Mouse (Mus musculus): ENCODE results near the gene Csrnp1. TPM values are rescaled to one million over a fixed set of nuclear protein-coding genes. Genes with fewer than 3 reads are reported as not detected.
"Not testable (repeated sequence)": the region's sequence is repeated elsewhere in the genome, so short reads cannot be mapped to it uniquely, and the experiment has no call there.

Csrnp1 gene
- polyA plus RNA-seq, 1 experiment from 2014 or later: 9.6 TPM

DNA sequence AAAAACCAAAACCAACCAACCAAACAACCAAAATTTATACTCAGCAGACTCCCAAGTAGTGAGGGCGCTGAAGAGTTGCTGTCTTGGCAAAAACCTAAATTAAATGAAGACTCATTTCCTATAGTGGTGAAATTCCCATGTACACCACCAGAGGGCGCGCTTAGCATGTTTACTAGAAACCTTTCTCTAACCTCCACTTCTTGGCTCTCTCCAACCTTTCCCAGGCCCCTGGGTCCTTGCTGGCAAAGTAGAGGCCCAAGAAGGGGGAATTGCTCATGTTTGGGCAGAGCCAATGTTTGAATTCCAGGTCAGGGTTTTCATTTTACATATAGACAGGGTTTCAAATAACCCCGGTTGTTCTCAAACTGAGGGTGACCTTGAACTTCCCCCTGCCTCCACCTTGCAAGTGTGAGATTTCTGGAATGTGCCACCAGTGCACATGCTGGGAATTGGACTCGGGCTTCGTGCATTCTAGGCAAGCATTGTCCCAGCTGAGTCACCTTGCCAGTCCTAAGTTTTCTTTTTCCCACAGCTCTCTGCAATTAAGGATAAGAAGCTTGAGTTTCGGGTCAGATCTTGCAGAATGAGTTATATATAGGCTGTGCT lies 35.9 kb upstream of the Csrnp1 start:
- no peak overlapping the region for H3K27ac ChIP-seq (ENCODE audit: low read length)
- 25% methylated on average over 7 of the region's 7 CpGs for WGBS
- no peaks in the 10 kb centered on the region for H3K36me3 ChIP-seq (ENCODE audit: control insufficient read depth, insufficient read depth, low read length)
- H3K27me3 ChIP-seq (ENCODE audit: control insufficient read depth, insufficient read depth, low read depth, low read length): no peaks in the 10 kb centered on the region
- H3K4me3 ChIP-seq (ENCODE audit: low read length): no peak overlapping the region
- H3K4me1 ChIP-seq (replicated peaks; ENCODE audit: control insufficient read depth, insufficient read depth, low read length): peaks cover 4% of the 10 kb centered on the region; the same call in 1 of the 2 replicates
- H3K9me3 ChIP-seq (ENCODE audit: control insufficient read depth, low read length): no peaks in the 10 kb centered on the region
- no peak for ATAC-seq (ENCODE audit: low read depth)
- H3K4me2 ChIP-seq (ENCODE audit: low read depth, low read length): no peak overlapping the region
- no peak overlapping the region for H3K9ac ChIP-seq (ENCODE audit: low read length)

DNA sequence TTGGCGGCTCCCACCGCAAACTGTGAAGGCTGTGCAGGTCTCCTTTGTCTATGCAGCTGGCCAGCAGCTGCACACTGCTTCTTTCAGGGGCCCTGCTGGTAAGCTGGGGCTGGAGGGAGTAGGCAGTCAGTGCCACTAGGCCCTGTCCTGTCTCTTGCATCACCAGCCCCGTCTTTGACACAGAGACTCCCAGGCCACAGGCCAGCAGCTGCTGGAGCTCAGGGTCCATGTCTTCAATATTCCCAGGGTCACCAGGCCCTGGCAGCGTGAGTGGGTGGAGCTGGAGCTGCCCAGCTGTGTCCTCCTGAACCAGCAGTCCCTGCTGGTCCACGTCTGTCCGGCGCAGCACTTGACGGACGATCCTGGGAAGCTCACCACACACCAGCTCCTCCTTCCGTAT lies 32.5 kb upstream of the Csrnp1 start:
- WGBS: 53% methylated on average over 10 of the region's 10 CpGs
- H3K4me3 ChIP-seq (ENCODE audit: low read length): no peak overlapping the region
- no peak overlapping the region for H3K9ac ChIP-seq (ENCODE audit: low read length)
- ATAC-seq (ENCODE audit: low read depth): no peak
- H3K27me3 ChIP-seq (ENCODE audit: control insufficient read depth, insufficient read depth, low read depth, low read length): no peaks in the 10 kb centered on the region
- no peaks in the 10 kb centered on the region for H3K9me3 ChIP-seq (ENCODE audit: control insufficient read depth, low read length)
- H3K36me3 ChIP-seq (ENCODE audit: control insufficient read depth, insufficient read depth, low read length): no peaks in the 10 kb centered on the region
- no peak overlapping the region for H3K4me2 ChIP-seq (ENCODE audit: low read depth, low read length)
- H3K27ac ChIP-seq (ENCODE audit: low read length): no peak overlapping the region
- peaks cover 4% of the 10 kb centered on the region; the same call in 1 of the 2 replicates for H3K4me1 ChIP-seq (replicated peaks; ENCODE audit: control insufficient read depth, insufficient read depth, low read length)

DNA sequence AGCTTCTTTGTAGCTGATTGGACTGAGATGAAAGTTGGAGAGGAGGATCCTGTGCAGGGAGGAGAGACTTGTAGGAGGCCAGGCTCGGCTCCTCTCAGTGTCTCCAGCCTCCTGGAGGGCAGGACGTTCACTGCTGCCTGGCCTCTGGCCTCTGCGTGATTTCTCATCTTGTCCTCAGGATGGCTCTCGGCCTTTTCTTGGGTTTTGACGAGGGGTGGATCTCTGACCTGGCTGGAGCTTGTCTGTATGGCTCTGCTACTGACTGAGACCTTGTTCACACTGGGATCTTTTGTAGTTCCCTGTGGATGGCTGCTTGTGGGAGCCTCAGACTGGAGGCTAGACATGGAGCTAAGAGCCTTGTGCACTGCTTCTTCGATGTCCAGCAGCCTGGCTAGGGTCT lies 30.4 kb upstream of the Csrnp1 start:
- H3K4me1 ChIP-seq (replicated peaks; ENCODE audit: control insufficient read depth, insufficient read depth, low read length): peaks cover 10% of the 10 kb centered on the region
- no peaks in the 10 kb centered on the region for H3K9me3 ChIP-seq (ENCODE audit: control insufficient read depth, low read length)
- 48% methylated on average over 6 of the region's 6 CpGs for WGBS
- no peaks in the 10 kb centered on the region for H3K36me3 ChIP-seq (ENCODE audit: control insufficient read depth, insufficient read depth, low read length)
- no peaks in the 10 kb centered on the region for H3K27me3 ChIP-seq (ENCODE audit: control insufficient read depth, insufficient read depth, low read depth, low read length)
- no peak overlapping the region for H3K4me3 ChIP-seq (ENCODE audit: low read length)
- H3K27ac ChIP-seq (ENCODE audit: low read length): no peak overlapping the region
- no peak overlapping the region for H3K9ac ChIP-seq (ENCODE audit: low read length)
- H3K4me2 ChIP-seq (ENCODE audit: low read depth, low read length): no peak overlapping the region
- no peak for ATAC-seq (ENCODE audit: low read depth)

DNA sequence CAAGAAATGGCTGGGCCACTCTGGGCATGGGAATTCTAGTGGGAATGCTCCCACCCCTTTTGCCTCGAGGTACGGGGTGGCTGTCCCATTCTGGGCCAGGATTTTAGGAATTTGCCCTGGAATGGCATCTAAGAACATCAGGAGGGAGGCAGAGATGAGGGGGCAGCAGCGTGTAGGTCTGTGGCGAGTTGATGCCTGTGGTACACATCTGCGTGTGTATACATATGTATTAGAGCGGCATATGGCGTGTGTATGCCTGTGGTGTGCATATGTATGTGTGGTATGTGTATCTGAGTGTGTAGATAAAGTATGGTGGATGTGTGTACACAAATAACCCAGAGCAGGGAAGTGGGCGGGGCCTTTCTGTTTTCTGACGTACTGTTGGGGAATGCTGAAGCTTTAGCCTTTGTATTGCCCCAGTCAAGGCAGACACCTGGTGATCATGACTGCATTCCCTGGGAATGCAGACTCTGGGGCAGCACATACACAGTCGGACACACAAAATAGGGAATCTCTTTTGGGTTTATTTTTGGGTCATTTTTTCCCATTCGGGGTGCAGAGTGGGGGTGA lies 28.9 kb upstream of the Csrnp1 start:
- no peaks in the 10 kb centered on the region for H3K36me3 ChIP-seq (ENCODE audit: control insufficient read depth, insufficient read depth, low read length)
- WGBS: 68% methylated on average over 11 of the region's 11 CpGs
- no peak overlapping the region for H3K4me3 ChIP-seq (ENCODE audit: low read length)
- no peak overlapping the region for H3K4me2 ChIP-seq (ENCODE audit: low read depth, low read length)
- H3K9me3 ChIP-seq (ENCODE audit: control insufficient read depth, low read length): no peaks in the 10 kb centered on the region
- no peak for ATAC-seq (ENCODE audit: low read depth)
- H3K9ac ChIP-seq (ENCODE audit: low read length): no peak overlapping the region
- H3K27ac ChIP-seq (ENCODE audit: low read length): no peak overlapping the region
- peaks cover 10% of the 10 kb centered on the region for H3K4me1 ChIP-seq (replicated peaks; ENCODE audit: control insufficient read depth, insufficient read depth, low read length)
- H3K27me3 ChIP-seq (ENCODE audit: control insufficient read depth, insufficient read depth, low read depth, low read length): no peaks in the 10 kb centered on the region

DNA sequence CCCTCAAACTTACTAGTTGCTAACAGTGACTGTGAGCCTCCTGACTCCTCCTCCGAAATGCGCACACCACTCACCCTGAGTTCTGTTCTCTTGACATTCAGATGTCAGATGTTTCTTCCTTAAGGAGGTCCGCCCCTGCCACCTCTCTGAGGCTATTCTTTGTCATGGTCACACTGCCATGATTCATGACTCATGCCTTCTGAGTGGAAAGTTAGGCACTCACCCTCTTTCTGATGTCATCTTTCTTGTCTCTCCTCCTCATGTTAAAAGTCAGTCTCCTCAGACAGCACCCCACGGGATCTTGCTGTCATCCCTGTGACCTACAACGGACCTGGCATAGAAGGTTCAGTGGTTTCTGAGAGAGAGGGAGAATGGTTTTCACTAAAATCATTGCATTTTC lies 28.3 kb upstream of the Csrnp1 start:
- no peak for ATAC-seq (ENCODE audit: low read depth)
- H3K4me1 ChIP-seq (replicated peaks; ENCODE audit: control insufficient read depth, insufficient read depth, low read length): peaks cover 10% of the 10 kb centered on the region

DNA sequence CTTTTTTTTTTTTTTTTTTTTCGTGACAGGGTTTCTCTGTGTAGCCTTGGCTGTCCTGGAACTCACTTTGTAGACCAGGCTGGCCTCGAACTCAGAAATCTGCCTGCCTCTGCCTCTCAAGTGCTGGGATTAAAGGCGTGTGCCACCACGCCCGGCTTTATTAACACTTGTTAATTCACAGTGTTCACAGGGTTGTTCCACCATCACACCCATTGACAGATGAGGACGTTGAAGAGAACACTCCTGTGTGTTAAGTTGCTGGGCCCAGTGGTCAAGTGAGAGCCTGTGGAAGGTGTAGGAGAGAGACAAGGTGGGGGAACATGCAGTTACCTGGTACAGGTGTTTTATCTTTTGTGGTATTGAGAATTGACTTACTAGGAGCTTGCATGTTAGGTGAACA lies 27.7 kb upstream of the Csrnp1 start:
- not testable (repeated sequence) for H3K4me3 ChIP-seq (ENCODE audit: low read length); H3K27ac ChIP-seq (ENCODE audit: low read length); H3K9me3 ChIP-seq (ENCODE audit: control insufficient read depth, low read length); ATAC-seq (ENCODE audit: low read depth); H3K4me1 ChIP-seq (replicated peaks; ENCODE audit: control insufficient read depth, insufficient read depth, low read length); H3K36me3 ChIP-seq (ENCODE audit: control insufficient read depth, insufficient read depth, low read length); H3K4me2 ChIP-seq (ENCODE audit: low read depth, low read length); H3K9ac ChIP-seq (ENCODE audit: low read length); H3K27me3 ChIP-seq (ENCODE audit: control insufficient read depth, insufficient read depth, low read depth, low read length)
- WGBS: 69% methylated on average over 6 of the region's 6 CpGs

More for the DNA sequence above, 28.3 kb upstream of the Csrnp1 start:
- Histone ChIP-seq H3K27me3 (ENCODE audit: control insufficient read depth, insufficient read depth, low read depth, low read length) (no peaks in the 10 kb centered on the region), H3K9me3 (ENCODE audit: control insufficient read depth, low read length) (no peaks in the 10 kb centered on the region), H3K36me3 (ENCODE audit: control insufficient read depth, insufficient read depth, low read length) (no peaks in the 10 kb centered on the region), H3K27ac (ENCODE audit: low read length) (no peak overlapping the region), H3K4me2 (ENCODE audit: low read depth, low read length) (no peak overlapping the region), H3K4me3 (ENCODE audit: low read length) (no peak overlapping the region), H3K9ac (ENCODE audit: low read length) (no peak overlapping the region)
- WGBS: 77% methylated on average over 5 of the region's 5 CpGs

DNA sequence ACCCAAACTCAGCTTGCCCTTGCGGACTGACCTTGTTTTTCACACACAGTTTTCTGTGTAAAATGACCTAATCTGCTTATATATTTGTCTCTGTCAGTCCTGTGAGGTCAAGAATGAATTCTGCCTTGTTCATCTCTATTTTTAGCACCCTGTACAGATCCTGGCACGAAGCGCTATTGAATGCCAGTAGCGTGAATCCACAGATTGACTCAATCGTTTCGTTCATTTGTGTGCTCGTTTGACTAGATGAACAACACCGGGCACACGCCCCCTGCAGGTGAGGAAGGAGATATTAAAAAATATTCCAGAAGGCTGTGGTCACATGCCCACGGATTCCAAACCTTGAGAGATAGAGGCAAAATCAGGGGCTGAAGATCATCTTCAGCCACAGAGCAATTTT lies 27.1 kb upstream of the Csrnp1 start:
- Histone ChIP-seq H3K4me2 (ENCODE audit: low read depth, low read length) (peak overlapping the region; percentile 77), H3K27ac (ENCODE audit: low read length) (peak overlapping the region; percentile 66), H3K9ac (ENCODE audit: low read length) (no peak overlapping the region), H3K4me1 (replicated peaks; ENCODE audit: control insufficient read depth, insufficient read depth, low read length) (peaks cover 10% of the 10 kb centered on the region), H3K36me3 (ENCODE audit: control insufficient read depth, insufficient read depth, low read length) (no peaks in the 10 kb centered on the region), H3K4me3 (ENCODE audit: low read length) (peak overlapping the region; percentile 44), H3K27me3 (ENCODE audit: control insufficient read depth, insufficient read depth, low read depth, low read length) (no peaks in the 10 kb centered on the region), H3K9me3 (ENCODE audit: control insufficient read depth, low read length) (no peaks in the 10 kb centered on the region)
- ATAC-seq (ENCODE audit: low read depth): peak; percentile 66
- WGBS: under 1% methylated on average over 10 of the region's 10 CpGs

DNA sequence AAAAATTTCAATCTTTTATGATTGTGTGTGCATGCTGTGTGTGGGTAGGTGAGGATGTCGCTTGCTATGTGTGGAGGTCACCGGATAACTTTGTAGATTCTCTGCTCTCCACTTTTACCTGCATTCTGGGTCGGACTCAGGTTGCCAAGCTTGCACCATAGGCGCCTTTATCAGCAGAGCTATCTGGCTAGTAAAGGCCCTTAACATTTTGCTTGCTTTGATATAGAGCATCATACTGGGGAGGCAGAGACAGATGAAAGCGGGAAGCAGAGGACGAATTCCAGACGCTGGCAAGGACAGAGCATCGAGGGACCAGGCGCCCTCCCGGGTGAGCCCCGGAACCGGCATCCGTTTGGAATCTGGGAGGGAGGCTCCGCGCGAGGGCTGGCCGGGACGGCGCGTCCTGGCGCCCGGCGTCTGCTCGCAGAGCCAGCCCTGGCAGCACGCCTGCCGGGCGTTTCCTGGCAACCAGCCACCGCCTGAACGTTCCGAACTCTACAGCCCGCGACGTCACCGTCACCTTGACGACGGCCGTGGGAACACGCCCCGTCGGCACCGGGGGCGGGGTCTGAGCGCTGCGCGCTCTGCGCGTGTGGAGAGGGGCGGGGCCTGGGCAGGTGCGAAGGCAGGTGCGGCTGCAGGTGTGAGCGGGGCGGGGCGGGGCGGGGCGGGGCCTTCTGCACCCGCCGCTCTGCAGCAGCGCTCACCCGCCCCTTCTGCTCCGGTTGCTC lies 26.5 kb upstream of the Csrnp1 start:
- H3K27me3 ChIP-seq (ENCODE audit: control insufficient read depth, insufficient read depth, low read depth, low read length): no peaks in the 10 kb centered on the region
- peak overlapping the region; percentile 44 for H3K4me3 ChIP-seq (ENCODE audit: low read length)
- ATAC-seq (ENCODE audit: low read depth): peak; percentile 95
- no peaks in the 10 kb centered on the region for H3K9me3 ChIP-seq (ENCODE audit: control insufficient read depth, low read length)
- H3K9ac ChIP-seq (ENCODE audit: low read length): peak overlapping the region; percentile 54
- 1% methylated on average over 55 of the region's 60 CpGs for WGBS
- peak overlapping the region; percentile 94 for H3K27ac ChIP-seq (ENCODE audit: low read length)
- peak overlapping the region; percentile 77 for H3K4me2 ChIP-seq (ENCODE audit: low read depth, low read length)
- H3K4me1 ChIP-seq (replicated peaks; ENCODE audit: control insufficient read depth, insufficient read depth, low read length): peaks cover 12% of the 10 kb centered on the region
- no peaks in the 10 kb centered on the region for H3K36me3 ChIP-seq (ENCODE audit: control insufficient read depth, insufficient read depth, low read length)

DNA sequence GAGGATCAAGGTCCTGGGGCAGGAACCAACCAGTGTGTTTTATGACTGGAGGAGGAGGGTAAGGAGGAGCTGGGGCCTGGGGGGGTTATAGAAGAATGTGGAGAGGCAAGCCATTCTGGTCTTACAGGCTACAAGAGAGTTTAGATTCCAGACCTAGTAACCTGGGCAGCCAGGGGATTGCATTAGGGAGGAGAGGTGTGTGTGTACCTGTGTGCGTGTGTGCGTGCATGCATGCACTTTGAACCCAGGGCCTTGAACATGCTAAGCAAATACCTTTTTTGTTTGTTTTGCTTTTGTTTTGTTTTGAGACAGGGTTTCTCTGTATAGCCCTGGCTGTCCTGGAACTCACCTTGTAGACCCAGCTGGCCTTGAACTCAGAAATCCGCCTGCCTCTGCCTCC lies 25.4 kb upstream of the Csrnp1 start:
- H3K9ac ChIP-seq (ENCODE audit: low read length): no peak overlapping the region
- no peak overlapping the region for H3K4me2 ChIP-seq (ENCODE audit: low read depth, low read length)
- H3K4me1 ChIP-seq (replicated peaks; ENCODE audit: control insufficient read depth, insufficient read depth, low read length): peaks cover 13% of the 10 kb centered on the region
- H3K36me3 ChIP-seq (ENCODE audit: control insufficient read depth, insufficient read depth, low read length): no peaks in the 10 kb centered on the region
- H3K27me3 ChIP-seq (ENCODE audit: control insufficient read depth, insufficient read depth, low read depth, low read length): no peaks in the 10 kb centered on the region
- no peak overlapping the region for H3K27ac ChIP-seq (ENCODE audit: low read length)
- WGBS: 88% methylated on average over 3 of the region's 3 CpGs
- no peak for ATAC-seq (ENCODE audit: low read depth)
- H3K9me3 ChIP-seq (ENCODE audit: control insufficient read depth, low read length): no peaks in the 10 kb centered on the region
- no peak overlapping the region for H3K4me3 ChIP-seq (ENCODE audit: low read length)
